Mouse (Mus musculus): ENCODE measurements at regions not wholly inside any gene's neighbourhood (a gene's known extent, or its start where the extent isn't known, plus 50 kb on each side); places are given as distances from the start of the nearest gene placed in this dataset.
"Not testable (repeated sequence)": the region's sequence is repeated elsewhere in the genome, so short reads cannot be mapped to it uniquely, and the experiment has no call there.

DNA sequence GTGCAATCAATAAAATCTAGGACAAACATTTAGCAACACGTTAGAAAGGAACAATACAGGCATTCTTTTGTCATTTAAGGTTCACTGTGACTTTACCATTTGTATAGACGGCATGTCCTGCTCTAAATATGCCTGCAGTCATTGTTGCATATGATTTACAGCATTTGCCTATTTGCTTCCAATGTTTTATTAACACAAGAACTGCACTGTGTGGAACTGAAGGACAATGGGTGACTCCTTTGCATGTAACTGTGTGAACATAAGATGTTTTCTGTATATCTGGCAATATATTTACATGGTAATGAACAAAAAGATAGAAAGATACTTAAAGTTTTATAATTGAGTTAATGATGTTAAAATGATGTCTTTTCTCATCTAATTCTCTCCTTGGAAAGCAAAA lies 57.1 kb downstream of the Pou4f1 start:
- no peak for DNase-seq (ENCODE audit: low read depth, low spot score)

DNA sequence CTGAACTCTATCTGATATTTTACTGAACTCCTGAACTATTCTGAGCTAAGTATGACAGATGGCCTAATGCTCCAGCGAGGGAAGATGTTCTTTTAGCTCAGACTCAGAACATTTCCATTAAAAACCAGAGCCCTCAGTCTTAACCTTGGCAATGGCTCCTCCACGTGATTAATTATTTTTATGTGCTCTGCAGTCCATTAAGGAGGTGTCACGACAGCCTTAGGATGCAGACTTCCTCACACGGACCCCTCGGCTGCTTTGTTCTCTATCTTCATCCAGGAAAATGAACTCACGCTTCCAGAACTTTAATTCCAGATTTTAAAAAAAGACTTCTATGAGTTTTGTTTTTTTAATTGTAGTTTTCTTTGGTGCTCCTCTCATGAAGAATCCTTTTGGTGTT lies 57.5 kb downstream of the Pou4f1 start:
- DNase-seq (ENCODE audit: low read depth, low spot score): no peak

GRCm38 (mm10) chr14:104406062-104406461 lies 61.7 kb downstream of the Pou4f1 start:
- no peak for DNase-seq (ENCODE audit: low read depth, low spot score)

DNA sequence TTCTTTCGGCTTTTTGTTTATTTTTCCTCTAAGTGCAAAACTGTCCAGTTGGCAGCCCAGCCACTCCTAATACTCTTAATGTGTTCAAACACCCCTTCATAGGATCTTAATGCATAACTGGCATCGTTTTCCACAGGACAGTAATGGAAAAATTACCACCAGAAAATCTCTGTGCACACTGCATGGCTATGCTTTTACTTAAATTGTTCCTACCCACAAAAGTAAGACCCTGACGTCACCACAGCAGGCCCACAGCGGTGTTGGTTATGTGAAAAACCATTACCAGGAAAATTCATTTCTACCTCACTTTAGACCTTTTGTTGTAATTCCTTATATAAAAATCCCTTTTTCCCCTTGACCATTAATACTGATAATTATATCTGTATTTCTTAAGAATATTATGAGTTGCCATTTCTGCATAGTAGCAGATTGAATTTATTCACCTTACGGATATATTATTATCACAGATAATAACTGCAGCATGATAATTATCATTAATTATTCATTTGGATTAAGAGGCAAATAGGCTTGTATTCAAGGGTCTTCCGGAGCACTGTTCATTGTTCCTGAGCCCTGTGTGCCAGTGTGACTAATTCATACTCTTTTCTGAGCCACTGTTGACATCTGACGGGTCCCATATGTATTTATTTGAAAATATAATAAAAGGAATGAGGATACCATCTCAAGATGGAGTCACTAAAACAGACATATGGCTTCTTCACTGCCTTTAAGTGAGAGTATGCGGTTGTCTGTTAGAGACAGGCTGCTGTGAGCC lies 78.3 kb downstream of the Pou4f1 start:
- no peak for DNase-seq (ENCODE audit: low read depth, low spot score)

DNA sequence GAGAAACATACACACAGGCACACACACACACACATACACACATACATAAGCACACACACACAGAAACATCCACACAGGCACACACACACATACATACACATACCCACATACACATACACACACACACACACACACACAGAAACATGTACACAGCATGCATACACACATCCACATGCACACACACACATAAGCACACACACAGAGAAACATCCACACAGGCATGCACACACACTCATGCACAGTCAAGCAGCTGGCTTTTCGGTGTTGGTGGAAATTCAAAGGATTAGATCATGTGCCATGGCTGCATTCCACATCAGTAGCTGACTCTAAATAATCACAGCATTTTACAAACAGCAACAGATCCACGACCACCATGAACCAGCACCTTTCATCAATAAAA lies 78.9 kb downstream of the Pou4f1 start:
- no peak for DNase-seq (ENCODE audit: low read depth, low spot score)

DNA sequence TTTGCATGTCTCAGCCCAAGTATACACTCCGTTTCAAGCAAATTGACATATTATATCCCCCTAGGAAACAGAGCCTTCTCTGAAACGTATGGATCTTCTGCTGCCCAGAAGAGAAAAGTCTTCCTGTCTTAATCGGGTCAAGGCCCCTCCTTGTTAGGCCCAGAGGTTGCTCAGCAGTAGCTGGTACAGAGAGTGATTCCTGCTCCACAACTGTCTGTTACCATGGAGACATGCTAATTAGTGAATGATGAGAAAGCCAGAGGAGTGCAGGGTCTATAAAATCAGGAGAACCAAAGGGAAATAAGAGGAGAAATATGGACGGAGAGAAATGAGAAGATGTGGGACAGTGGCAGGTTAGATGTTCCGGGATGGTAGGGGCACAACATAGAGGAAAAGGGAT lies 86.8 kb downstream of the Pou4f1 start:
- no peak for DNase-seq (ENCODE audit: low read depth, low spot score)

GRCm38 (mm10) chr14:104372776-104373175 lies 95.0 kb downstream of the Pou4f1 start:
- DNase-seq (ENCODE audit: low read depth, low spot score): no peak

DNA sequence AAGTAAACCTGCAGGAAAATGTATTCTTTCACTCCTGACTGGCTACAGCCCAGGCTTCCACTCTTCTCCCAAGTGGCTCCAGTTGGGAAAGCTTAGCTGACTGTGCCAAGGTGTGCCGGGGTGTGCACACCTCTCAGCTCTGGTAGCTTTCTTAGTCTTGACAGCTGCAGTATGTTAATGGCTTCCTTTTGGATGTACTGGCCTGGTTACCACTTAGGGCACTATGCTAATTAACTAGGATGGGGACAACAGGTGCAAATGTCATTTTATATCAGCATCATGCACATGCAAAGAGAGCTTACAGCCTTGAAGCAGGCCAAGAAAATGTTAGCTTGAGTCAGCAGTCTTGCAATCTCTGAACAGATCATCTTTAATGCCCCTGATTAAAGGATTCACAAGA lies 111.2 kb downstream of the Pou4f1 start:
- peak; percentile 56 for DNase-seq (ENCODE audit: low read depth, low spot score)

DNA sequence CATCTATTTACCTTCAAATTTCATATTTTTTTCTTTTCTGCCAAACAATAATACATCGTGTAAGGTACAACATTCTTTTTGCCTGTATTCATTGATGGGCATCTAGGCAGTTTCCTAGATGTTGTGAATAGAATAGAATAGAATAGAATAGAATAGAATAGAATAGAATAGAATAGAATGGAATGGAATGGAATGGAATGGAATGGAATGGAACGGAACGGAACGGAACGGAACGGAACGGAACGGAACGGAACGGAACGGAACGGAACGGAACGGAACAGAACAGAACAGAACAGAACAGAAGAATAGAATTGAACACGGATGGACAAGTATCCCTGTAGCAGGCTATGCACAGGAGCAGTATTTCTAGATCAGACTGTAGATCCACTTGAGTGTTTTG lies 131.0 kb downstream of the Pou4f1 start:
- not testable (repeated sequence) for DNase-seq (ENCODE audit: low read depth, low spot score)

- DNase-seq (ENCODE audit: low read depth, low spot score): no peak
These were observed 141.7 kb downstream of the Pou4f1 start for GRCm38 (mm10) chr14:104326089-104326488.

GRCm38 (mm10) chr14:104300141-104300540 lies 167.7 kb downstream of the Pou4f1 start:
- no peak for DNase-seq (ENCODE audit: low read depth, low spot score)

GRCm38 (mm10) chr14:104298312-104298711 lies 169.5 kb downstream of the Pou4f1 start:
- no peak for DNase-seq (ENCODE audit: low read depth, low spot score)

GRCm38 (mm10) chr14:104297316-104298311 lies 170.2 kb downstream of the Pou4f1 start:
- DNase-seq (ENCODE audit: low read depth, low spot score): no peak

GRCm38 (mm10) chr14:104293814-104294213 lies 174.0 kb downstream of the Pou4f1 start:
- DNase-seq (ENCODE audit: low read depth, low spot score): no peak

- no peak for DNase-seq (ENCODE audit: low read depth, low spot score)
These were observed 174.7 kb downstream of the Pou4f1 start for GRCm38 (mm10) chr14:104293147-104293546.

DNA sequence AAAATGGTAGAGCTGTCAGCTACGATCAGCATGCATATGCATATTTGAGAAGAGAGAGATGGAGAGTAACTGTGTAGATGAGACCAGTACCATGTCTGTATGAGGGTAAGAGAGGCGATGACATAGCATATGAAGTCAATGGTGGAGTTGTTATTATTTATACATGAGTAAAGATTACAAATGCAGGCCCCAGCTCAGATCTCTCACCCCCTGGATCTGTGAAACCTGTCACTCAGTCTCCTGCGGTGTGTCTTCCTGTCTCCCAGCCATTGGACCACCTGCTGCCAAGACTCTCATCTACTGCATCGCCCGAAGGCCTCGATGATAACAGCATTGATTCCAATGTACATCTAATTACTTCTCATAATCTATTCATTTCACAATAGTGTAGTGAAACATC lies 187.4 kb downstream of the Pou4f1 start:
- no peak for DNase-seq (ENCODE audit: low read depth, low spot score)

GRCm38 (mm10) chr14:104279890-104280289 lies 187.9 kb downstream of the Pou4f1 start:
- DNase-seq (ENCODE audit: low read depth, low spot score): no peak

- no peak for DNase-seq (ENCODE audit: low read depth, low spot score)
These were observed 193.0 kb downstream of the Pou4f1 start for GRCm38 (mm10) chr14:104274752-104275151.

DNA sequence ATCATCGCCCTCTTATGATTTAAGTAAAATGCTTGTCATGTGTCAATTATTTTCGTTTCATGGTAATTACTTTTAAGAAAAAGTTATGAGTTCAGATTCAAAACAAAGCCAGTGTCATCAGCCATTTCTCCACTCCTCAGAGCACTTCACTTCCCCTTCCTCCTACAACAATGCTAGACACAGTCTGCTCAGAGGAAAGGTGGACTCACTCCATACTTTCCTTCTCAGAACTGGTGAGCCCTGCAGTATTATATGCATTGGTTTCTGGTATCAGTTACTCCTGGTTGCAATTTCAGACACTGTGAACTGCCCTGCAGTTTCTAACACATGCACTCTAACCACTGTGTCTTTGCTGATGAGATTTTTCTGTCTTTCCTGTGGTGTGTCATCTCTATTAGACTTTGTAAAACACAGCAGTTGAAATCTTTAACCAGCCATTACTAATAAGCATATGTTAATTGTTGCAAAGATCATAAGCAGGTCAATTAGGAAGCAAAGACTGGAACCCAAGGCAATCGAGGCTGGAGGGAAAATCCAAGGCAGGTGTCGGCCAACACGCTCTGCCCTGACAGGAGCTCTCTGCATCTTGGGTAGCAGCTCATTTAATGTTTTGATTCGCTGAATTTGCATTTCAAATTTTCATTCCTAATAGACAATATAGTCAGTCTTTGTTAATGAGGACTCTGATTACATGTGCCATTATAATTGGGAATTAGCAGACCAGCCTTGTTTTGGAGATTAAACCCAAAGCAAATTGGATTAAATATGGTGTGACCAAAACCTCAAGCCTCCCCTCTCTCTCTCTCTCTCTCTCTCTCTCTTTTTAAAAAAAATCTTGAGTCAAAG lies 202.7 kb downstream of the Pou4f1 start:
- DNase-seq (ENCODE audit: low read depth, low spot score): no peak

GRCm38 (mm10) chr14:104216965-104217364 lies 250.8 kb downstream of the Pou4f1 start:
- no peak for DNase-seq (ENCODE audit: low read depth, low spot score)

GRCm38 (mm10) chr14:104210719-104211118 lies 257.1 kb downstream of the Pou4f1 start:
- no peak for DNase-seq (ENCODE audit: low read depth, low spot score)

DNA sequence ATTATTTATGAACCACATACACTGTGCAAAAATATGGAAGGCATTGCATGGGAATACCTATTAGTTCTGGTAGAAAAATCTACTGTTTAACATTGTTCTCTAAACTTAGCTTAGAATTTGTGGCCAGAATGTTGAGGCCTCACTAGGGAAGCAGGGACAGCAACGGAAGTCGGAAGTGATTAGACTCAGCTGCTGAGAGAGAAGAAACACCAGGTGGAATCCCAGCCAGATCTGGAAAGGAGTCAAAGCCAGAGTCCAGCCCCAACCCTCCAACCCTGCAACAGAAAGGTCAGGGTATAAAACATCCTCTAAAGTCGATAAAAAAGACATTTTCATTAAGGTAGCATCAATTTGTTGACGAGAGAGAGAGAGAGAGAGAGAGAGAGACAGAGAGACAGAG lies 258.9 kb downstream of the Pou4f1 start:
- DNase-seq (ENCODE audit: low read depth, low spot score): no peak

Measured in retina, postnatal 7 days (tissue).